Mouse (Mus musculus): ENCODE results near the gene Npas3. TPM values are rescaled to one million over a fixed set of nuclear protein-coding genes. Genes with fewer than 3 reads are reported as not detected.

Npas3 gene
- polyA plus RNA-seq, 1 experiment from 2014 or later: 1.3 TPM

DNA sequence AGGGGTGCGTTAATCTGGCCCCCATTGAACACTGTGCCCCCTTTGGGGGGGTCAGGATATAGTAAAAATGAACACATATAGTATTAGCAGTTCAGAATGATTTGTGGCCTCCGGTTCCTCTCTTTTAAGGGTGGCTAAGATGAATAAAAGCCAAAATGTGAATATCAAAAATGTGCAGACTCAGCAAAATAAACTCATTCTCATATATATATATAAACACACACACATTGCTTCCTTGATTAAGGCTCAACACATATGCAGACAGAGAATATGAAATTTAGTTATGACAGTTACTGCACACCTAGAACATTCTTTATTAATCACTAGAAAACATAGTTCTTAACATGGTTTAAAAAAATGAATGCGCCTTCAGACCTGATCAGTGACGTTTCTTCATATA lies 430.7 kb downstream of the Npas3 start:
- H3K4me1 ChIP-seq (ENCODE audit: control insufficient read depth, insufficient read depth, low read length): no peaks in the 10 kb centered on the region
- WGBS (ENCODE audit: insufficient replicate concordance): 88% methylated on average over 4 of the region's 4 CpGs
- no peaks in the 10 kb centered on the region for H3K9me3 ChIP-seq (replicated peaks; ENCODE audit: control insufficient read depth, low read length)
- no peaks in the 10 kb centered on the region for H3K27me3 ChIP-seq (ENCODE audit: control insufficient read depth, insufficient read depth, low read length)
- ATAC-seq (replicated peaks; ENCODE audit: insufficient number of reproducible peaks, low FRiP score, low TSS enrichment): no peak
- no peaks in the 10 kb centered on the region for H3K36me3 ChIP-seq (ENCODE audit: control insufficient read depth, insufficient read depth, low read length)
- H3K4me3 ChIP-seq (ENCODE audit: low read depth, low read length): no peak overlapping the region
- H3K27ac ChIP-seq (ENCODE audit: low read depth, low read length): no peak overlapping the region
- H3K9ac ChIP-seq (ENCODE audit: low read depth, low read length): no peak overlapping the region
- H3K4me2 ChIP-seq: no peak overlapping the region

DNA sequence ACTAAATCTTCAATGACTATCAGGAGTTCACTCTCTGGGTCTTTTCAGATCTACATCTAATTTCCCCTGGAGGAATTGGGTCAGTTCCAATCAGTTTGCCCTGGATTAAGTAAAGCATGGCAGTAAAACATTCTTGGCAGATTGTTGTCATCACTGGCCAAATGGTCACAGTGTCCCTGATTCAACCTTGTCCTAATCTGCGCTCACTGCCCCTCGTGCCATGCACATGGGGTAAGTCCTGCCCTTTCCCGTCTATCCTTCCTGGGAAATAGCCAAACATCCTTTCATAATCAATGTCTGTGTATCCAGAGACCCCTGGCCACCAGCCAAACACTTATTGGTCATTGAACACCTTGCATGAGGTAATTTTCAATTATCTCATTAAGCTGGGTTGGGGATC lies 432.0 kb downstream of the Npas3 start:
- Histone ChIP-seq H3K4me2 (no peak overlapping the region), H3K4me3 (ENCODE audit: low read depth, low read length) (no peak overlapping the region), H3K36me3 (ENCODE audit: control insufficient read depth, insufficient read depth, low read length) (no peaks in the 10 kb centered on the region), H3K9ac (ENCODE audit: low read depth, low read length) (no peak overlapping the region), H3K27me3 (ENCODE audit: control insufficient read depth, insufficient read depth, low read length) (no peaks in the 10 kb centered on the region), H3K9me3 (replicated peaks; ENCODE audit: control insufficient read depth, low read length) (no peaks in the 10 kb centered on the region), H3K4me1 (ENCODE audit: control insufficient read depth, insufficient read depth, low read length) (no peaks in the 10 kb centered on the region), H3K27ac (ENCODE audit: low read depth, low read length) (no peak overlapping the region)
- no peak for ATAC-seq (replicated peaks; ENCODE audit: insufficient number of reproducible peaks, low FRiP score, low TSS enrichment)
- WGBS (ENCODE audit: insufficient replicate concordance): 80% methylated on average over 3 of the region's 3 CpGs

DNA sequence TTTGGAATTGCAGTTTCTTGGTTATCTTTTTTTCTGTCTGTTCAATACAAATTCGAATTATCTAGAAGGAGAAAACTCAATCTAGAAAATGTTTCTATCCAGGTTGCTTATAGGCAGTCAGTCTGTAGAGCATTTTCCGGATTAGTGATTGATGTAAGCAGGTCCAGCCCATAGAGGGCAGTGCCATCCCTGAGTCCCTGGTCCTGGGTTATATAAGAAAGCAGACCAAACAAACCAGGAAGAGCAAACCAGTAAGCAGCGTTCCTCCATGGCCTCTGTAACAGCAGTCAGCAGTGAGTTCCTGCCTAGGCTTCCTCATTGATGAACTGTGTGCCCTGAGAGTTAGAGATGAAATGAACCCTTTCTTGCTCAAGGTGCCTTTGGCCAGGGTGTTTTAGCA lies 433.6 kb downstream of the Npas3 start:
- no peaks in the 10 kb centered on the region for H3K36me3 ChIP-seq (ENCODE audit: control insufficient read depth, insufficient read depth, low read length)
- H3K9ac ChIP-seq (ENCODE audit: low read depth, low read length): no peak overlapping the region
- H3K4me1 ChIP-seq (ENCODE audit: control insufficient read depth, insufficient read depth, low read length): no peaks in the 10 kb centered on the region
- ATAC-seq (replicated peaks; ENCODE audit: insufficient number of reproducible peaks, low FRiP score, low TSS enrichment): no peak
- no peaks in the 10 kb centered on the region for H3K27me3 ChIP-seq (ENCODE audit: control insufficient read depth, insufficient read depth, low read length)
- no peak overlapping the region for H3K4me3 ChIP-seq (ENCODE audit: low read depth, low read length)
- WGBS (ENCODE audit: insufficient replicate concordance): 45% methylated on average over 3 of the region's 3 CpGs
- H3K4me2 ChIP-seq: no peak overlapping the region
- H3K9me3 ChIP-seq (replicated peaks; ENCODE audit: control insufficient read depth, low read length): no peaks in the 10 kb centered on the region
- no peak overlapping the region for H3K27ac ChIP-seq (ENCODE audit: low read depth, low read length)

DNA sequence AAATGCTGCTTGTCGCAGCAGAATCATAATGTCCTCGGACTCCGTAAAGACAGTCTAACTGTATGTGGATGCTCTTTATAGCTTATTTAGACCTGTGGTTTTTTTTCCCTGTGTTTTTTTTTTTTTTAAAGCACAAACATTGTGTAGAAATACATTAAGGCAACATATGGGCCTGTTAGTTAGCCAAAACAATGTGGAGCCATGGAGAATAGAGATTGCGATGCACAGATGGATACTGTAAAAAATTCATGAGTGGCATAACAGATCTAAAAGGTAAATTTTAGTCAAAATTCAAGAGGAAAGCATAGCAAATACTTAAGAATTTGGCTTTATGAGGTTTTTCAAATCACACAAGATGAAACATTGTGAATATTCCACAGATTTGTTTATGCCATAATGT lies 444.0 kb downstream of the Npas3 start:
- Histone ChIP-seq H3K27me3 (ENCODE audit: control insufficient read depth, insufficient read depth, low read length) (no peaks in the 10 kb centered on the region), H3K9ac (ENCODE audit: low read depth, low read length) (no peak overlapping the region), H3K4me2 (no peak overlapping the region), H3K4me1 (ENCODE audit: control insufficient read depth, insufficient read depth, low read length) (no peaks in the 10 kb centered on the region), H3K4me3 (ENCODE audit: low read depth, low read length) (no peak overlapping the region), H3K36me3 (ENCODE audit: control insufficient read depth, insufficient read depth, low read length) (no peaks in the 10 kb centered on the region), H3K9me3 (replicated peaks; ENCODE audit: control insufficient read depth, low read length) (no peaks in the 10 kb centered on the region), H3K27ac (ENCODE audit: low read depth, low read length) (no peak overlapping the region)
- WGBS (ENCODE audit: insufficient replicate concordance): 89% methylated on average over 4 of the region's 4 CpGs
- ATAC-seq (replicated peaks; ENCODE audit: insufficient number of reproducible peaks, low FRiP score, low TSS enrichment): no peak

DNA sequence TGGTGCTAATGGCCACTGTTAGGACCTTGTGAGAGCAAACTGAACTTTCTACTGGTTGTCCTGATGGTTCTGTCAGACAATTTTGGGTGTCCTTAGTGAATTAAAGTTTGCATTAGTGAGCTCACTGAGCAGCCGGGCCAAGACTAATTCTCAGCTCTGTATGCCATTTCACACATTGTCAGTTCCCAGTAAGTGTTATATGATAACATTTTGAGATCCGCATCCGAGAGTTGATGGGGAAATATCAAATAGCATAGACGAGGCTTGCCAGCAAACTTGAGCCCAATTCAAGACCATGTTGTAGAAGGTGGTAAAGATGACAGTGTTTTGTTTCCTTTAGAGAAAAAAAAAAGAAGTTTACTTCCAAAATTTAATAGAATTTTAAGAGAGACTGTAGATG lies 445.9 kb downstream of the Npas3 start:
- H3K4me2 ChIP-seq: no peak overlapping the region
- no peak for ATAC-seq (replicated peaks; ENCODE audit: insufficient number of reproducible peaks, low FRiP score, low TSS enrichment)
- H3K27me3 ChIP-seq (ENCODE audit: control insufficient read depth, insufficient read depth, low read length): no peaks in the 10 kb centered on the region
- no peaks in the 10 kb centered on the region for H3K9me3 ChIP-seq (replicated peaks; ENCODE audit: control insufficient read depth, low read length)
- H3K27ac ChIP-seq (ENCODE audit: low read depth, low read length): no peak overlapping the region
- no peaks in the 10 kb centered on the region for H3K36me3 ChIP-seq (ENCODE audit: control insufficient read depth, insufficient read depth, low read length)
- no peak overlapping the region for H3K9ac ChIP-seq (ENCODE audit: low read depth, low read length)
- 76% methylated on average over 4 of the region's 4 CpGs for WGBS (ENCODE audit: insufficient replicate concordance)
- H3K4me3 ChIP-seq (ENCODE audit: low read depth, low read length): no peak overlapping the region
- H3K4me1 ChIP-seq (ENCODE audit: control insufficient read depth, insufficient read depth, low read length): 0 out of 2 replicates have a peak, but pooled peaks cover 3% of the 10 kb centered on the region

DNA sequence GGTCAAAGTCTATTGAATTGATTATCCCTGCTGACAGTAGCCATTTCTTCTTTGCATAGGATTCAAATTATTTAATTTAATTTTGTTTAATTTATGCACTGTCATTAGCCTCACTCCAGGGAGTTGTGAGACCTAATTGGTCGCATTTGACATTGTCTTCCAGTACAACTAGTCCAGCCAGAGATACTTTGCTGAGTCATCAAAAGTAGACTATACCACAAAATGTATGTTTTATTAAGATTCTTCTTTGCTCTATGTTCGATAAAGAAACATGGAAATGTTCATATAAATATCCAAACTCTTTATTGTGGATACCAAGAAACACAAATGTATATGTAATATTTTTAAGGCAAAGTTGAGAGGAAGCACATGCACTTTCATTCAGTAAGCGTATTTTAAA lies 446.8 kb downstream of the Npas3 start:
- 81% methylated on average over 3 of the region's 3 CpGs for WGBS (ENCODE audit: insufficient replicate concordance)

DNA sequence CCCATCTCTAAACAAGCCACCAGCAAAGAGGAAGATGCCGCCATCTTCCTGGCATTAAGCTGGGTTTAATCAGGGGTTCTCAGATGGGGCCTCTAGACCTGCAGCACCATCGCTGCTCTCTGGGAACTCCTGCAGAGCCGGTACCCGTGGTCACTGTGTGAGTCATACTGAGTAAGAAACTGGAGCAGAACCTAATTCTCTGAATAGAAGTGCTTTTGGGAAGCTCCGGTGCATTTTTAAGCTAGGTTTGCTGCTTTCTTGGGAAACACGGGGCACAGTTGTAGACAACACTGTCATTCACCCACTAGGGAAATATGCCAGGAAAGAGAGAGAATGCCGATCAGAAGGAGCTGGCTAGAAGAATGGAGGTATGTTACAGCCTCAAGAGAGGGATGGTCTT lies 449.2 kb downstream of the Npas3 start:
- no peaks in the 10 kb centered on the region for H3K36me3 ChIP-seq (ENCODE audit: control insufficient read depth, insufficient read depth, low read length)
- no peak overlapping the region for H3K27ac ChIP-seq (ENCODE audit: low read depth, low read length)
- WGBS (ENCODE audit: insufficient replicate concordance): 73% methylated on average over 7 of the region's 7 CpGs
- H3K27me3 ChIP-seq (ENCODE audit: control insufficient read depth, insufficient read depth, low read length): no peaks in the 10 kb centered on the region
- no peak for ATAC-seq (replicated peaks; ENCODE audit: insufficient number of reproducible peaks, low FRiP score, low TSS enrichment)
- 0 out of 2 replicates have a peak, but pooled peaks cover 3% of the 10 kb centered on the region for H3K4me1 ChIP-seq (ENCODE audit: control insufficient read depth, insufficient read depth, low read length)
- no peak overlapping the region for H3K9ac ChIP-seq (ENCODE audit: low read depth, low read length)
- no peaks in the 10 kb centered on the region for H3K9me3 ChIP-seq (replicated peaks; ENCODE audit: control insufficient read depth, low read length)
- no peak overlapping the region for H3K4me3 ChIP-seq (ENCODE audit: low read depth, low read length)
- no peak overlapping the region for H3K4me2 ChIP-seq

More for the DNA sequence above, 446.8 kb downstream of the Npas3 start:
- Histone ChIP-seq H3K9ac (ENCODE audit: low read depth, low read length) (no peak overlapping the region), H3K9me3 (replicated peaks; ENCODE audit: control insufficient read depth, low read length) (no peaks in the 10 kb centered on the region), H3K4me2 (no peak overlapping the region), H3K27ac (ENCODE audit: low read depth, low read length) (no peak overlapping the region), H3K4me3 (ENCODE audit: low read depth, low read length) (no peak overlapping the region), H3K36me3 (ENCODE audit: control insufficient read depth, insufficient read depth, low read length) (no peaks in the 10 kb centered on the region), H3K4me1 (ENCODE audit: control insufficient read depth, insufficient read depth, low read length) (0 out of 2 replicates have a peak, but pooled peaks cover 3% of the 10 kb centered on the region), H3K27me3 (ENCODE audit: control insufficient read depth, insufficient read depth, low read length) (no peaks in the 10 kb centered on the region)
- no peak for ATAC-seq (replicated peaks; ENCODE audit: insufficient number of reproducible peaks, low FRiP score, low TSS enrichment)

DNA sequence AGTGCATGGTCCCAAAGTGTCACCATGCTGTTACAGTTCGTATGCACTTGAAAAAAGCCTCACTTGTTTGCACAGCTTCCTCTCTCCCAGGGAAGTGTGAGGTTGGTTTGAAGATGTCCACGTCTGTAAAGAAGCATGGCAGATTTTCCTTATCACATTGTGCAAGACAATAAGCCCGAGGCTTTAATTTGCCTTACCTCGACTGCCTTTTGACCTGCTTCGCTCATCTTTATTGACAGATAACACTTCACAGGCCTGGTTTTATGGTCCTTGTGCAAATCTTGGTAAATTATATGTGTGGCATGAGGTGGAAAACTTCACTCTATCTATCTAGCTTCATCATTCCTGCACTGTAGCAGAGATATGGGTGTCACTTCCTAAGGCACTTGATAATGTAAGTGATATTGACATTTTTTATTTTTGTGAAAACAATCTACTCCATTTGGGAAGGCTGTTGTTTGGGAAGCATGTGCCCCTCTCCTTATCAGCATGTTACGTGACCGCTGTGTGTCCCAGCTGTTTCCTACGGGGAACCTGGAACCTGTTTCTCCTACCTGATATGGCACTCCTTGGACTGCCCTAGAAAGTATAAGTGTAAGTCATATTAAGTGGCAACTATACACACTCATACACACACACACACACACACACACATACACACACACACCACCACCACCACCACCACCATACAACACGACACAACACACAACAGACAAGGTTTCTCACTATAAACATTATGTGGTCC lies 450.2 kb downstream of the Npas3 start:
- Histone ChIP-seq H3K27ac (ENCODE audit: low read depth, low read length) (no peak overlapping the region), H3K4me3 (ENCODE audit: low read depth, low read length) (no peak overlapping the region), H3K4me2 (no peak overlapping the region), H3K9ac (ENCODE audit: low read depth, low read length) (no peak overlapping the region), H3K27me3 (ENCODE audit: control insufficient read depth, insufficient read depth, low read length) (no peaks in the 10 kb centered on the region), H3K4me1 (ENCODE audit: control insufficient read depth, insufficient read depth, low read length) (0 out of 2 replicates have a peak, but pooled peaks cover 3% of the 10 kb centered on the region), H3K36me3 (ENCODE audit: control insufficient read depth, insufficient read depth, low read length) (no peaks in the 10 kb centered on the region), H3K9me3 (replicated peaks; ENCODE audit: control insufficient read depth, low read length) (no peaks in the 10 kb centered on the region)
- no peak for ATAC-seq (replicated peaks; ENCODE audit: insufficient number of reproducible peaks, low FRiP score, low TSS enrichment)
- 72% methylated on average over 9 of the region's 9 CpGs for WGBS (ENCODE audit: insufficient replicate concordance)

DNA sequence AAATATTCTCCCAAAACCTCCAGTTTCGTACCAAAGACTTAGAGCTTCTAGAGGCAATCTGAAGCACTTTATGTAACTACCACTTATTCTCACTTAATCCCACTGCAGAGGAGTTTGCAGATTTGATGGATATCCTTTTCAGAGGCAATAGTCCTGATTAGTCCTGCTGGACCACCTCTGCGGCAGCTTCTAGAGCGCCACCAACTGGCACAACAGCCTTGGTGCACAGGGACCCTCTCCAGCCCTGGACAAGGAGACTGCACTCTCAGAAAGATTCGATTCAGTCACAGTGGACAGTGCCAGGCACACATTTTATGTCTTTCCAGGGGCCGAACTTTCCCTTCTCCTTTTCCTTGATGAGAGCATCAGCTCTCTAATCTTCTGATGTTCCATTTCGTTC lies 471.4 kb downstream of the Npas3 start:
- no peak overlapping the region for H3K27ac ChIP-seq (ENCODE audit: low read depth, low read length)
- WGBS (ENCODE audit: insufficient replicate concordance): 54% methylated on average over 6 of the region's 6 CpGs
- H3K27me3 ChIP-seq (ENCODE audit: control insufficient read depth, insufficient read depth, low read length): no peaks in the 10 kb centered on the region
- no peaks in the 10 kb centered on the region for H3K9me3 ChIP-seq (replicated peaks; ENCODE audit: control insufficient read depth, low read length)
- no peak overlapping the region for H3K4me3 ChIP-seq (ENCODE audit: low read depth, low read length)
- H3K4me2 ChIP-seq: no peak overlapping the region
- ATAC-seq (replicated peaks; ENCODE audit: insufficient number of reproducible peaks, low FRiP score, low TSS enrichment): no peak
- H3K4me1 ChIP-seq (ENCODE audit: control insufficient read depth, insufficient read depth, low read length): no peaks in the 10 kb centered on the region
- no peak overlapping the region for H3K9ac ChIP-seq (ENCODE audit: low read depth, low read length)
- H3K36me3 ChIP-seq (ENCODE audit: control insufficient read depth, insufficient read depth, low read length): no peaks in the 10 kb centered on the region
